Mouse (Mus musculus): ENCODE data around the gene Foxp4.

GRCm38 (mm10) chr17:47872311-47873011, 52.0 kb downstream of the Foxp4 start:
- no peak for TF ChIP-seq E2F4 (IDR thresholded peaks at IDR 0.05; ENCODE audit: insufficient replicate concordance, low read depth, low read length)
- TF ChIP-seq ZNF384 (IDR thresholded peaks at IDR 0.05; ENCODE audit: low read depth, low read length): no peak
- no peak for TF ChIP-seq CHD1 (IDR thresholded peaks at IDR 0.05; ENCODE audit: low read depth, low read length)
